Mouse (Mus musculus) bone marrow macrophage, adult 2 months (primary cell): ENCODE measurements at regions not wholly inside any gene's neighbourhood (a gene's known extent, or its start where the extent isn't known, plus 50 kb on each side); places are given as distances from the start of the nearest gene placed in this dataset.

ENCODE experiments used
- CTCF ChIP-seq: IDR thresholded peaks from 2 replicates; pipeline ENCODE4 v1.5.1; 2012; ENCODE audit warnings: low read depth, mild to moderate bottlenecking, low read length, moderate library complexity
- POLR2A ChIP-seq: IDR thresholded peaks from 2 replicates; pipeline ENCODE4 v1.6.1; 2012; ENCODE audit warnings: mild to moderate bottlenecking, low read depth, low read length, borderline replicate concordance

GRCm38 (mm10) chr2:133282692-133283091 is 269.3 kb upstream of the Bmp2 start:
- TF ChIP-seq CTCF (no peak), POLR2A (no peak)
